Mouse (Mus musculus): Measurements from ENCODE around the gene A630023A22Rik.

DNA sequence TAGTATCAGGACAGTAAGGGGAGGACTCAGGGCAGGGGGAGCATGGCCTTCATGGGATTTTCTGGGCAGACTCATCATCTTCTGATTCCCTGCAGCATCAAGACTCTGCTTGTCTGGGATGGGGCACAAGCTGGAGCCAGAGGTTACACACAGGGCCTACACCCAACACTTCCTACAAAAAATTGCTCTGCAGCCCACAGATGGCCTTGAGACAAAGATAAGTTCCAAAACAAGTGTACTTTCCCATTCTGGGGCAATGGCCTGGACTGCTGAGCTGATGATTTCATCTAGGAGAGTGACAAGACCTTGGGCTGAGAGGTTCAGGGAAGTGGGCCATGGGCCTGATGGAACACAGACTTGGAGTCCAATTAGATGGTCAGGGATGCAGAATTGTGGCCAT is 32.8 kb upstream of the A630023A22Rik start:
- TF ChIP-seq HCFC1 (IDR thresholded peaks at IDR 0.05; ENCODE audit: borderline replicate concordance, insufficient read depth, low read length) (no peak), ZC3H11A (IDR thresholded peaks at IDR 0.05; ENCODE audit: borderline replicate concordance, low read depth, low read length) (no peak)

Measured in ES-E14 (cell line).